Mouse (Mus musculus) kidney, embryonic 14.5 days (tissue): ENCODE measurements around the gene Scfd1. TPM values are rescaled to one million over a fixed set of nuclear protein-coding genes. Genes with fewer than 3 reads are reported as not detected.

Source experiments
- ATAC-seq: fragments of 200-750 bp; cut with Nextera tagmentation; 2 replicates; pipeline ENCODE4 v1.8.0; 2017; ENCODE audit warnings: moderate number of reproducible peaks, mild to moderate bottlenecking, moderate TSS enrichment, moderate library complexity; ENCODE audit not compliant: low FRiP score, low TSS enrichment
- H3K27ac ChIP-seq: fragments of 300-500 bp; sonication (generic); 2 replicates; pipeline ENCODE4 v1.5.1; 2014; ENCODE audit warnings: low read depth, mild to moderate bottlenecking, low read length, moderate library complexity, mixed read lengths
- H3K27me3 ChIP-seq: fragments of 300-500 bp; sonication (generic); 2 replicates; pipeline ENCODE4 v1.6.1; 2014; ENCODE audit warnings: mild to moderate bottlenecking, low read length; ENCODE audit not compliant: control insufficient read depth, insufficient read depth
- H3K36me3 ChIP-seq: fragments of 300-500 bp; sonication (generic); 2 replicates; pipeline ENCODE4 v1.6.1; 2014; ENCODE audit warnings: low read length, mixed read lengths; ENCODE audit not compliant: control insufficient read depth, insufficient read depth
- H3K4me1 ChIP-seq: fragments of 300-500 bp; sonication (generic); 2 replicates; pipeline ENCODE4 v1.6.1; 2014; ENCODE audit warnings: low read length, mixed read lengths; ENCODE audit not compliant: control insufficient read depth, insufficient read depth
- H3K4me2 ChIP-seq: fragments of 300-500 bp; sonication (generic); replicated peaks from 2 replicates; pipeline ENCODE4 v1.6.1; 2014; ENCODE audit warnings: low read depth, mild to moderate bottlenecking, low read length
- H3K4me3 ChIP-seq: fragments of 300-500 bp; sonication (generic); 2 replicates; pipeline ENCODE4 v1.5.1; 2014; ENCODE audit warnings: mild to moderate bottlenecking, low read length
- H3K9ac ChIP-seq: fragments of 300-500 bp; sonication (generic); 2 replicates; pipeline ENCODE4 v1.6.1; 2014; ENCODE audit warnings: low read depth, mild to moderate bottlenecking, low read length, moderate library complexity
- H3K9me3 ChIP-seq: fragments of 300-500 bp; sonication (generic); 2 replicates; pipeline ENCODE4 v1.6.1; 2016; ENCODE audit warnings: low read length; ENCODE audit not compliant: control insufficient read depth
- WGBS: fragments of 180-500 bp; shearing (Covaris S2); extraction: QIAGEN DNeasy Blood & Tissue Kit; methylation state at CpG from one replicate; pipeline ENCODE4 v1.1.7; 2014; 5-methylcytosine and 5-hydroxymethylcytosine counted together
- polyA plus RNA-seq: library from polyadenylated mRNA; unstranded; fragments of >200 nt; fragmentation: Nextera tagmentation; extraction: Ambion mirVana; gene quantifications from 2 replicates; pipeline ENCODE4 v1.2.1, GENCODE M21; 2014

Scfd1 gene
- polyA plus RNA-seq, 1 experiment from 2014 or later, result 91.9 TPM

- H3K27ac ChIP-seq, result peak overlapping the region; percentile 57
- whole genome bisulfite sequencing, result 17% methylated on average over 6 of the region's 6 CpGs
Measured at GRCm38 (mm10) chr12:51377888-51378190, 529 bp downstream of the Scfd1 start.

GRCm38 (mm10) chr12:51399871-51400270 lies 22.6 kb downstream of the Scfd1 start:
- Histone ChIP-seq H3K9me3 (no peaks in the 10 kb centered on the region), H3K4me1 (no peaks in the 10 kb centered on the region), H3K4me3 (no peak overlapping the region), H3K27ac (no peak overlapping the region), H3K27me3 (no peaks in the 10 kb centered on the region), H3K36me3 (peaks cover 66% of the 10 kb centered on the region), H3K9ac (no peak overlapping the region), H3K4me2 (no peak overlapping the region)
- ATAC-seq, result no peak
- 95% methylated on average over 6 of the region's 6 CpGs for WGBS

More at GRCm38 (mm10) chr12:51377888-51378190, 529 bp downstream of the Scfd1 start:
- no peaks in the 10 kb centered on the region for H3K27me3 ChIP-seq
- peak overlapping the region; percentile 79 for H3K9ac ChIP-seq
- peak overlapping the region; percentile 59 for H3K4me2 ChIP-seq
- peak overlapping the region; percentile 73 for H3K4me3 ChIP-seq
- peaks cover 18% of the 10 kb centered on the region for H3K36me3 ChIP-seq
- H3K4me1 ChIP-seq, result no peaks in the 10 kb centered on the region
- H3K9me3 ChIP-seq, result no peaks in the 10 kb centered on the region
- no peak for ATAC-seq

- no peak overlapping the region for H3K27ac ChIP-seq
- H3K36me3 ChIP-seq, result peaks cover 53% of the 10 kb centered on the region
- H3K4me1 ChIP-seq, result no peaks in the 10 kb centered on the region
- no peaks in the 10 kb centered on the region for H3K9me3 ChIP-seq
- 73% methylated on average over 5 of the region's 5 CpGs for WGBS
- H3K4me3 ChIP-seq, result no peak overlapping the region
- no peak overlapping the region for H3K4me2 ChIP-seq
- ATAC-seq, result peak; percentile 52; the same call in 1 of the 2 replicates
- no peaks in the 10 kb centered on the region for H3K27me3 ChIP-seq
- no peak overlapping the region for H3K9ac ChIP-seq
Measured at GRCm38 (mm10) chr12:51402060-51402698, 24.9 kb downstream of the Scfd1 start.

GRCm38 (mm10) chr12:51403987-51404586 lies 26.8 kb downstream of the Scfd1 start:
- peaks cover 48% of the 10 kb centered on the region for H3K36me3 ChIP-seq

GRCm38 (mm10) chr12:51411362-51411761 lies 34.1 kb downstream of the Scfd1 start:
- peaks cover 38% of the 10 kb centered on the region for H3K36me3 ChIP-seq
- WGBS, result 90% methylated on average over 4 of the region's 4 CpGs

More at GRCm38 (mm10) chr12:51403987-51404586, 26.8 kb downstream of the Scfd1 start:
- H3K9me3 ChIP-seq, result no peaks in the 10 kb centered on the region
- H3K27ac ChIP-seq, result no peak overlapping the region
- no peak overlapping the region for H3K4me3 ChIP-seq
- H3K4me1 ChIP-seq, result no peaks in the 10 kb centered on the region
- WGBS, result 75% methylated on average over 4 of the region's 4 CpGs
- no peak for ATAC-seq
- H3K9ac ChIP-seq, result no peak overlapping the region
- no peak overlapping the region for H3K4me2 ChIP-seq
- no peaks in the 10 kb centered on the region for H3K27me3 ChIP-seq

GRCm38 (mm10) chr12:51437541-51437940 lies 60.2 kb downstream of the Scfd1 start:
- ATAC-seq, result no peak
- no peaks in the 10 kb centered on the region for H3K9me3 ChIP-seq
- peaks cover 66% of the 10 kb centered on the region for H3K36me3 ChIP-seq
- WGBS, result 92% methylated on average over 2 of the region's 2 CpGs
- no peak overlapping the region for H3K4me2 ChIP-seq
- H3K27ac ChIP-seq, result no peak overlapping the region
- no peak overlapping the region for H3K9ac ChIP-seq
- H3K27me3 ChIP-seq, result no peaks in the 10 kb centered on the region
- no peak overlapping the region for H3K4me3 ChIP-seq
- no peaks in the 10 kb centered on the region for H3K4me1 ChIP-seq

More at GRCm38 (mm10) chr12:51411362-51411761, 34.1 kb downstream of the Scfd1 start:
- Histone ChIP-seq H3K4me3 (no peak overlapping the region), H3K9ac (no peak overlapping the region), H3K4me1 (no peaks in the 10 kb centered on the region), H3K27ac (no peak overlapping the region), H3K9me3 (no peaks in the 10 kb centered on the region), H3K4me2 (no peak overlapping the region), H3K27me3 (no peaks in the 10 kb centered on the region)
- ATAC-seq, result no peak

- H3K36me3 ChIP-seq, result peaks cover 59% of the 10 kb centered on the region
Measured at GRCm38 (mm10) chr12:51438311-51438710, 61.0 kb downstream of the Scfd1 start.

GRCm38 (mm10) chr12:51449303-51449702 lies 72.0 kb downstream of the Scfd1 start:
- Histone ChIP-seq H3K27ac (no peak overlapping the region), H3K4me1 (no peaks in the 10 kb centered on the region), H3K4me2 (no peak overlapping the region), H3K4me3 (no peak overlapping the region), H3K27me3 (no peaks in the 10 kb centered on the region), H3K36me3 (peaks cover 47% of the 10 kb centered on the region), H3K9ac (no peak overlapping the region), H3K9me3 (no peaks in the 10 kb centered on the region)
- 93% methylated on average over 2 of the region's 2 CpGs for WGBS
- no peak for ATAC-seq

More at GRCm38 (mm10) chr12:51438311-51438710, 61.0 kb downstream of the Scfd1 start:
- no peak for ATAC-seq
- WGBS, result 83% methylated on average over 2 of the region's 2 CpGs
- H3K4me1 ChIP-seq, result no peaks in the 10 kb centered on the region
- H3K9me3 ChIP-seq, result no peaks in the 10 kb centered on the region
- no peak overlapping the region for H3K4me2 ChIP-seq
- H3K4me3 ChIP-seq, result no peak overlapping the region
- H3K27me3 ChIP-seq, result no peaks in the 10 kb centered on the region
- no peak overlapping the region for H3K27ac ChIP-seq
- H3K9ac ChIP-seq, result no peak overlapping the region

GRCm38 (mm10) chr12:51470881-51471280 lies 93.6 kb downstream of the Scfd1 start:
- Histone ChIP-seq H3K4me3 (no peak overlapping the region), H3K9ac (no peak overlapping the region), H3K27ac (no peak overlapping the region), H3K27me3 (no peaks in the 10 kb centered on the region), H3K4me2 (no peak overlapping the region), H3K4me1 (no peaks in the 10 kb centered on the region), H3K9me3 (no peaks in the 10 kb centered on the region), H3K36me3 (no peaks in the 10 kb centered on the region)
- no peak for ATAC-seq
- WGBS, result 85% methylated on average over 4 of the region's 4 CpGs
